Mouse (Mus musculus) duodenum, adult 2 months (tissue): ENCODE measurements around the gene Rhox4e. TPM values are rescaled to one million over a fixed set of nuclear protein-coding genes. Genes with fewer than 3 reads are reported as not detected.

Experiments used
- polyA plus RNA-seq: library from polyadenylated mRNA; depleted of rRNA; stranded (reverse); fragments of >200 nt; gene quantifications from 2 replicates; pipeline ENCODE4 v1.2.3, GENCODE M21; 2012; ENCODE audit warnings: low replicate concordance; rRNA removed

Rhox4e gene
- not detected in 2 replicates for polyA plus RNA-seq

GRCm38 (mm10) chrX:37557112-37557511, at the start of gene Rhox4e:
TSS of gene Rhox4e (plus strand) at chrX:37557412.

DNA sequence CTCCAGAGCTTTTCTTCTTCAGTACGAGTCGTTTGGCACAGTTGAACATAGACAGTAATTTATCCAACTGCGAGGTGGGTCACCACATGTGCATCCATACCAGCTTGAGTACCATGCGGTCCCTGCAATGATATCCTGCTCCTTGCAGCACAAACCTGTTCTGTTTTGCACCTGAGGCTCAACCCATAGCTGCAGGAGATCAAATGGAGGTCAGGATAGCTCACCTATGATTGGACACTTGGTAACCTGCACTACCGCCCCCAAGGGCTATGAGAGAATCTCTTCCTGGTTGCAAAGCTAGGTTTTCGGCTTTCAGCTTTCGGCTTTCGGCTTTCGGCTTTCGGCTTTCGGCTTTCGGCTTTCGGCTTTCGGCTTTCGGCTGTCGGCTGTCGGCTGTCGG, 43.2 kb upstream of the Rhox4e start, which contains the start of gene Rhox4d:
TSS of gene Rhox4d (plus strand) at position 301 of the 400 bp plus-strand sequence.

GRCm38 (mm10) chrX:37530152-37530551, 27.1 kb upstream of the Rhox4e start, which contains the start of gene Rhox2e:
TSS of gene Rhox2e (plus strand) at chrX:37530452.

GRCm38 (mm10) chrX:37541719-37542118, 15.5 kb upstream of the Rhox4e start, which contains the start of gene Rhox3e:
TSS of gene Rhox3e (plus strand) at chrX:37542019.

GRCm38 (mm10) chrX:37571105-37571504, 13.9 kb downstream of the Rhox4e start, which contains the start of gene Rhox2f:
TSS of gene Rhox2f (plus strand) at chrX:37571405.

DNA sequence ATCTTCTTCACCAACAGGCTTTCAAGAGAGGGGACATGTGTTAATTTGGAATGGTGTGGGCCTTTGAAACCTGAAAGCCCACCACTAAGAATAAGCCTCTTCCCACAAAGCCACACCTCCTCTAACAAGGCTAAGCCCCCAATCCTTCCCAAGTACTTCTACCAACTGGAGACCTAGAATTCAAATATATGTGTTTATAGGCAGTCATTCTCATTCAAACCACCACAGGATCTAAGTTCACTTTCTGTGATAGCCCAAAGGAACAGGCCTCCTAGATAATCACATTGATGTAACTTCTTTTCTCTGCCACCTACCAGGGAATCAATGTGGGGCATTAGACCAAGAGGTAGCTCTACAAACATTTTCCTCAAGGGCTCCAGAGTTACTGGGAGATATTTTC, 23.5 kb downstream of the Rhox4e start, which contains the start of gene Rhox3f:
TSS of gene Rhox3f (plus strand) at position 301 of the 400 bp plus-strand sequence.

GRCm38 (mm10) chrX:37607604-37608003, 50.4 kb downstream of the Rhox4e start, which contains the start of gene Rhox4f:
TSS of gene Rhox4f (minus strand) at chrX:37607704.

Other genes with a start within 250 kb of the Rhox4e start
- gene Rhox3a2, start 177.4 kb upstream of the Rhox4e start, polyA plus RNA-seq: not detected in 2 replicates
- gene Rhox4a2, start 166.6 kb upstream of the Rhox4e start, polyA plus RNA-seq: not detected in 2 replicates
- gene Rhox2b, start 145.3 kb upstream of the Rhox4e start, polyA plus RNA-seq: not detected in 2 replicates
- gene Rhox4b, start 124.9 kb upstream of the Rhox4e start, polyA plus RNA-seq: not detected in 2 replicates
- gene Rhox2c, start 103.7 kb upstream of the Rhox4e start, polyA plus RNA-seq: not detected in 2 replicates
- gene Rhox3c, start 98.8 kb upstream of the Rhox4e start, polyA plus RNA-seq: not detected in 2 replicates
- gene Rhox4c, start 77.1 kb upstream of the Rhox4e start, polyA plus RNA-seq: not detected in 2 replicates
- not detected in 2 replicates for gene Rhox2d, start 64.0 kb upstream of the Rhox4e start, polyA plus RNA-seq
- gene Rhox4d, start 43.1 kb upstream of the Rhox4e start, polyA plus RNA-seq: not detected in 2 replicates
- not detected in 2 replicates for gene Rhox2e, start 27.0 kb upstream of the Rhox4e start, polyA plus RNA-seq
- gene Rhox3e, start 15.4 kb upstream of the Rhox4e start, polyA plus RNA-seq: not detected in 2 replicates
- not detected in 2 replicates for gene Rhox2f, start 14.0 kb downstream of the Rhox4e start, polyA plus RNA-seq
- gene Rhox3f, start 23.6 kb downstream of the Rhox4e start, polyA plus RNA-seq: not detected in 2 replicates
- gene Rhox4f, start 50.3 kb downstream of the Rhox4e start, polyA plus RNA-seq: not detected in 2 replicates
- gene Rhox3g, start 71.2 kb downstream of the Rhox4e start, polyA plus RNA-seq: not detected in 2 replicates
- gene Rhox2g, start 86.1 kb downstream of the Rhox4e start, polyA plus RNA-seq: not detected in 2 replicates
- gene Rhox4g, start 93.9 kb downstream of the Rhox4e start, polyA plus RNA-seq: not detected in 2 replicates
- not detected in 2 replicates for gene Rhox3h, start 111.4 kb downstream of the Rhox4e start, polyA plus RNA-seq
- not detected in 2 replicates for gene Rhox2h, start 115.9 kb downstream of the Rhox4e start, polyA plus RNA-seq
- not detected in 2 replicates for gene Rhox5, start 247.4 kb downstream of the Rhox4e start, polyA plus RNA-seq